Mouse (Mus musculus) adrenal gland, adult (tissue): ENCODE data around the gene Cav2.
A peak's percentile ranks its signal among the peaks of the same experiment; 100 is the strongest.

Source experiments
- DNase-seq, 2 experiments: peaks; one replicate each; pipeline ENCODE4 v3.0.0; 2022 to 2023; ENCODE audit warnings: low spot score in 1 of 2; ENCODE audit not compliant: inconsistent age in 2 of 2

Gene Cav2

GRCm38 (mm10) chr6:17280939-17281756 is at the start of gene Cav2:
Cav2 (plus strand) TSS chr6:17281185.
- peak; percentile 92 to 97 for DNase-seq

- no peak for DNase-seq
Measured at GRCm38 (mm10) chr6:17239693-17240092, 41.3 kb upstream of the Cav2 start.

DNA sequence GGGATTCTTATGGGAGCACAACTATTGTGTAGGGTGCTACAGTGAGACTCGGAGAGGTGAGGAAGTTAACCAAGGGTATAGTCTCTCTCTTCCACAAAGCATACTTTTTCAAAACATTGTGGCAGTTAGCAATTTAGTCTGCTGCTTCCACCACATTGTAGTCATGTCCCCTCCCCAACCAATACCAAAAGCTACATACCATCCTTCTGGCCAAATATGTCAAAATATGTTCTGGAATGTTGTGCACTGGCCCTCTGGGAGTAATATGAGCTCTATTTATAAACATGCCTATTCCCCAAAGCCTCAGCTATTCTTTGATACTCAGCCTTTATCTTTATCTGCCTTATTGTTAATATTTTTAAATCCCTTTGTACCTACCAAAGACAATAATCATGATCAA is 40.0 kb upstream of the Cav2 start:
- DNase-seq = no peak

DNA sequence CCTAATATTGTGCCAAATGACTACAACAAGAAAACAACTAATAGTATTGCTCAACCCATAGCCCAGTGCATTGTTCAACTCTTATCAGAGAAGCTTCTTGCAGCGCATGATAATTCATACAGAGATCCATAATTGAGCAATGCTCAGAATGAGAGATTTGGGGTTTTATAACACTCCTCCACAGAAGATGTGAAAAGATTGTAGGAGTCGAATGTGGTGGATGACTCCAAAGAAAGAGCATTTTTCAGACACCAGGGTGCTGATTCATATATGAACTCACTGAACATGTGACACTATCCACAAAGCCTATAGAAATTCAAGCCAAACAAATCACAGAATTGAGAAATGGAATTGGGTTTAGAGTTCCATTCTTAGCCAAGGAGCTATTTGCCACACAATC is 34.0 kb upstream of the Cav2 start:
- no peak for DNase-seq

- no peak for DNase-seq
Measured at GRCm38 (mm10) chr6:17247673-17248072, 33.3 kb upstream of the Cav2 start.

GRCm38 (mm10) chr6:17248241-17248640 is 32.7 kb upstream of the Cav2 start:
- DNase-seq = no peak

GRCm38 (mm10) chr6:17251958-17252357 is 29.0 kb upstream of the Cav2 start:
- no peak for DNase-seq

DNA sequence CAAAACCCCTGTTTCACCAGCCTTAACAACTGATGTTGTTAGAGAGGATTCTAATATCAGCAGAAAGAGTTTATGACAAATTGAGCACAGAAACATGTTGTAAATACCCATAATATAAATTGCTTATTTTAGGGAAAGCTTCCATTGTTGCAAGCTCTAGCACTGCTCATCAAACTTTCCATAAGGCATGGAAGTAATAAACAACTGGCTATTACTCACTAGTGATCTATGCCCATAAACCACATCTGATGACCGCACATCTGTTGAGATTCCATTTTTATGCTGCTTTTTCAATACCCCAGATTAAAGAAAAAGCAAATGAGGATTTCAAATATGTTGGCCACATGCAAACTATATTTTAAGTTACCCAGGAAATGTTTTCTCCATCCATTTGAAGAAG is 22.8 kb upstream of the Cav2 start:
- no peak for DNase-seq

- no peak for DNase-seq
Measured at GRCm38 (mm10) chr6:17258911-17259310, 22.1 kb upstream of the Cav2 start.

DNA sequence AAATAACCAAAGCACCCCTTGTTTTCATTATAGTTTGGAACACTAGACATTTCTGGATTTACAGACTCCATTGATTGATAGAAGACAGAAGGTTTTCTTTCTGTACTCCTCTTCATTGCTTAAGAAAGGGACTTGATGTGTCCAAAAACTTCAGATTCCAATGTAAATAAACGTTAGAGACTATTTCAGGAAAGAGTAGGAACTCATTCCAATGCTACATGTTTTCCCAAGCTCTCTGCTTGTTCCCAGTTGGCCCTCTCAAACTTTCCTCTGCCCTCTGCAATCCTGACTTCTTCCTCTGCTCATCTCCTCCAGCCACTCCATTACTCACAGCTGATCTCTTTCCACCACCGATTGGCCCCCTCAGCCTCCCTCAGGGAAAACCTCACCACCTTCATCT is 18.2 kb upstream of the Cav2 start:
- no peak for DNase-seq

DNA sequence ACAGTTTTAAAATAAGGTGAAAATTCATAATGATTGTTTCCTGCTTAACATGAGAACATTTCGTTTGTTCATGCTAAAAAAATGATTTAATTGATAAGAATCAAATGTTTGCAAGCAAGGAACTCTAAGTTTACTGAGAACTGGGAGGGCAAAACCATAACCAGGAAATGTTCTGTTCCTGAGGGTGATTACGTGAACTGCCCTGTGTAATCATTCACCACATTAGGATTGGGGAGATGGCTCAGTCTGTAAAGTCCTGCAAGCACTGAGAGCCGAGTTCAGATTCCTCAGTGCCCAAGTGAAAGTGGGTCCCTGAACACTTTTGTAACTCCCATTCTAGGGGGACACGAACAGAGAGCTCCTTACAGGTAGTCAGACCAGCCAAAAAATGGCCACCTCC is 15.9 kb upstream of the Cav2 start:
- DNase-seq = no peak

DNA sequence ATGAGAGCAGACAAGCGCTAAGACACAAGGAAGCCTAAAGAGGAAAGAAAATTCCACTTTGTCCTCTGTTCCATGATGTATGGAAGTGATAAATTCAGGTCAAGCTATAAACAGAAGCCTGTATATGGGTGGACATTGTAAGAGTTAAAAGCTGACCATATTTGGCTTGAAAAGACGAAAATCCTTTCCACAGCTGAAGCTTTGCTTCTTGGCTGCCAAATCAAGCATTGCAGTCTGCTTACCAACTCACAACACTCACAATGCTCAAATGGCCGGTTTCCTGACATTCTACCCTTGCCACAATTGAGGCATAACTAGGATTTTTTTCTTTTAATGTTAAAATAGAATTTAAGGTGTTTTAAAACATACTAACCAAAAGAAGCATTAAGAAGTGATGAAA is 14.5 kb upstream of the Cav2 start:
- DNase-seq = no peak

DNA sequence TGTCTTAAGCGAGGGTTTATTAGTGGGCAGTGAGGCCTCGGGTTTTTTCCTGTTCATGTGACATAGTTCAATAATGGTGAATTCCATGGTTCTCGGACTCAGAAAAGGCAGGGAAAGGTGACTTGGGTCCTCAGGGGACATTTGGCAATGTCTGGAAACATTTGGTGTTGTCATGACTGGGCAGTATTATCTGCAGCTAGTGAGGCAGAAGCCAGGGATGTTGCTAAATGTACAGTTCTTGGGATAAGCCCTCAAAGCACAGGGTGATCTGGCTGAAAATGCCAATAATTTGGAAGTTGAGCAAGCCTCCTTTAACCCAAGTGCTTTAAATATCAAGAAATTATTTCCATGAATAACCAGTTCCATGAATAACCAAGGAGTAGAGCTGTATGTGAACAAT is 2.6 kb upstream of the Cav2 start:
- peak in 1 of 2 experiments; percentile 47 for DNase-seq

GRCm38 (mm10) chr6:17281757-17282092 is 740 bp downstream of the Cav2 start:
- DNase-seq = no peak

DNA sequence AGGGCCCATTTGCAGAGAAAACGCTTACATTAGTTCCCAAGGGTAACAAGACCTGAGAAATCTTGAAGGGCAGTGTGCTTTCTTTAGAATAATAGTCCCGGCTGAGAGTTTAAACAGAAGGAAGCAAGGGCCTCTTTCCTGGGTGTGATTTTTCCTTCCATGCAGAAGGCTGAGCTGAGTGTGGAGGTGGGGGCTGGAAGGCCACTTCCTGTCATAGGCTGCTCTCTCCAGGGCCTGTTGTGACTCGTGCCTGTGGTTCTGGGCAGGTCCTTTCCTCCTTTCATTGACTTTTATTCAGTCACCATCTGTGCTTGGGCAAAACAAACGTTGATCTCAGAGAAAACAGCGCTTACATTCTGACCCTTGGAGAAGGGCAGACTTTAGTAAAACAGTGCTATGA is 1.2 kb downstream of the Cav2 start:
- DNase-seq = peak; percentile 14 to 61

DNA sequence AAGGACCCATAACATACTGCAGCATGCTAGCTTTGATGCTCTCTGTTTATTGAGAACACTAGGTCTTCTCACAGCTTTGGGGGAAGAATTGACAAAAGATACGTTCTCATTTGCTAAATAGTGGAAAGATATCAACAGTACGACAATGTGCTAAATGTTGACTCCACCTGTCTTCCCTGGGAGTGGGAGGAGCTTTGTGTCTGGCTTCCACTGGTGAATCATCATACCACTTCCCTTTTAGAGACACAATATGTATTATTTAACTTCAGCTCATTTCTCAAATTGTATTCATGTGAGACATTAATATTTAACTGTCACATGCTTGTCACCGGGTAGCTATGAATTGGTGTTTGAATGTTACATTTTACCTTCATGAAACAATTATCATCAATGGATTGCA is 2.8 kb downstream of the Cav2 start:
- no peak for DNase-seq

- peak in 1 of 2 experiments; percentile 37 for DNase-seq
Measured at GRCm38 (mm10) chr6:17286381-17286780, 5.4 kb downstream of the Cav2 start.

DNA sequence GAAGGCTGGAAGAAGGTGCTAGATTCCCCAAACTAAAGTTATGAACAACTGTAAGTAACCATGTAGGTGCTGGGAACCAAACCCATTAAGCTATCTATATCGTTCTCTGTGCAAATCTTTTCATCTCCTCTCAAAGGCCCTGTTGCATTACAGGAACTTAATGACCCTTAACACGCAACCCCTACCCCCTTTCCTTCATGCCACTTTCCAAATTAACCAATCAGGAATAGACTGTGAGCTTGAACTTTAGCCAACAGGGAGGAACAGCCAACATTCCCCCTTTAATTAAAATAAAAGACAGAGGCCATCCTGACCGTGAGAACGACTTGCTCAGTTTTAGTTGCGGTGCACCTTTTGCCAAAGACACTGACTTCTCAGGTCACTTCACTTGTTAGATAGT is 14.1 kb downstream of the Cav2 start:
- DNase-seq = no peak

DNA sequence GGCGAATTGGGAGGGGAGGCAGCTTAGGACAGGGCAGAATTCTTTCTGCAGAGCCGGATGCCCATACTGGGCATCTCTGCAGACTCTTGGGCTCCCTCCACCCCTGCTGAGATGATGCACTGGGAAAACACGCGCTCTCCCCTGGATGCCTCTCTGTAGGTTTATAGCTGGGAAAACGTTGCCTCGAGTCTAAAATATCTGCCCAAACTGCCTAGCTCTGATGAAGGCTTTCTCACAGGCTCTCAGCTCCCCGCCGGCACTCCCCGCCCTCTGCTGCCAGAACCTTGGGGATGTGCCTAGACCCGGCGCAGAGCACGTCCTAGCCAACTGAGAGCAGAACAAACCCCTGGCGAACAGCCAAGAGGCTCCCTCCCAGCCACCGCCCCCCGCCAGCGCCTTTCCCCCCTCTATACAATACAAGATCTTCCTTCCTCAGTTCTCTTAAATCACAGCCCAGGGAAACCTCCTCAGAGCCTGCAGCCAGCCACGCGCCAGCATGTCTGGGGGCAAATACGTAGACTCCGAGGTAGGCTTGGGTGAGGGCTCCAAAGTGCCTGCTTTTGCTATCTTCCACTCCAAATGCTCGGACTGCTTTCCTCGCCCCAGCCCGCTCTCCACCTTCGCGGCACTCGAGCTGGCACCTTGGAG is 25.1 kb downstream of the Cav2 start, which contains the start of gene Cav1:
Cav1 (plus strand) TSS at position 382 of the 648 bp plus-strand sequence.
- DNase-seq = peak; percentile 62 to 87

GRCm38 (mm10) chr6:17306602-17307325 is 25.8 kb downstream of the Cav2 start:
- DNase-seq = peak; percentile 8 to 69

DNA sequence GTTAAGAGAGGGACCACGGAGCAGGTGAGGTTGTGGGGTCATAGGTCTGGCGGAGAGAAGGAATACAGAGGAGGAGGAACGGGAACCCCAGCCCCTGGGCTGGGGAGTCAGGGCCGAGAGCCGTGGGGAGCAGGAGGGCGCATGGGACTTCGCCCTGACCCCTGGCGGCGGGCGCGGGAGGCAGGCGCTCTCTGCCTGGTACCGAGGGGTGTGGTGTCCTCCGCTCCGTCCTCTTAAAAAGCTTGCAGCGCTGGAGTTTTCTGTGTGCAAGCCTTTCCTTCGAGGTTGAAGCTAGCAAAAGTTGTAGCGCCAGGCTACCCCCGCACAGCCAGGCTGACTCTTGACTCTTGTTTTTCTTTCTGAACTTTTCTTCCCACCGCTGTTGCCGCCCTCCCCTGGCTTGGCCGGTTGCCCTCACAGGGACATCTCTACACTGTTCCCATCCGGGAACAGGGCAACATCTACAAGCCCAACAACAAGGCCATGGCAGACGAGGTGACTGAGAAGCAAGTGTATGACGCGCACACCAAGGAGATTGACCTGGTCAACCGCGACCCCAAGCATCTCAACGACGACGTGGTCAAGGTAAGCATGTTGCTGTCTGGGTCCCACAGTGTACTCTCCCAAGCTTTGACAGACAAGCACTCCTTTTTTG is 26.6 kb downstream of the Cav2 start:
- peak; percentile 71 to 90 for DNase-seq
